Mouse (Mus musculus): ENCODE measurements around the gene Tmem139. TPM values are rescaled to one million over a fixed set of nuclear protein-coding genes. Genes with fewer than 3 reads are reported as not detected.
A peak's percentile ranks its signal among the peaks of the same experiment; 100 is the strongest.

Tmem139 gene
- polyA plus RNA-seq, 1 experiment from 2014 or later, result not detected

DNA sequence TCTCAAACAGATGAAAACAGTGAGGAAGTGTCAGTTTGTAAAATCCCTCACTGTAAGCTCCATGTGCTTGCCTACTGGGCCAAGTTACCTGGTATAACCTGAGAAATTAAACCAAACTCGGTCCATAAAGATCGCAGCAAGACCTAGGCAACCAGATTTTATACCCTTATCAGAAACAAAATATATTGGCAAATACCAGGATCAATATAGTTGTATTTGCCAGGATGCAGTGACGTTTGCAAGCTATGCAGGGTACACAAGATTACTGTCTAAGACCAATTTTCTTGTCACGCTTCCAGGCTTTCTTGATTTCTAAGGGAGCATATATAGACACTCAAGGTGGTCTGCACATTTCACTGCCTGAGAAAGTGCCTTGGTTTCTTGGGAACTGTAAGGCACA lies 10.0 kb upstream of the Tmem139 start:
- H3K27me3 ChIP-seq (ENCODE audit: insufficient read depth, low read length), result no peaks in the 10 kb centered on the region
- DNase-seq (no peak), ATAC-seq (no peak)
- no peak overlapping the region for H3K9ac ChIP-seq (replicated peaks)
- 64% methylated on average over 4 of the region's 4 CpGs for WGBS (ENCODE audit: insufficient replicate concordance)
- TF ChIP-seq CTCF (IDR thresholded peaks at IDR 0.05; ENCODE audit: low read depth), result no peak
- no peak overlapping the region for H3K27ac ChIP-seq (ENCODE audit: low read depth)
- no peaks in the 10 kb centered on the region for H3K36me3 ChIP-seq (replicated peaks; ENCODE audit: insufficient read depth, low read length)
- H3K4me1 ChIP-seq (ENCODE audit: insufficient read depth), result no peaks in the 10 kb centered on the region
- H3K4me3 ChIP-seq (ENCODE audit: low read depth, low read length), result no peak overlapping the region
- H3K9me3 ChIP-seq (ENCODE audit: low read length), result no peaks in the 10 kb centered on the region
- no peak overlapping the region for H3K4me2 ChIP-seq (ENCODE audit: low read depth, low read length)

DNA sequence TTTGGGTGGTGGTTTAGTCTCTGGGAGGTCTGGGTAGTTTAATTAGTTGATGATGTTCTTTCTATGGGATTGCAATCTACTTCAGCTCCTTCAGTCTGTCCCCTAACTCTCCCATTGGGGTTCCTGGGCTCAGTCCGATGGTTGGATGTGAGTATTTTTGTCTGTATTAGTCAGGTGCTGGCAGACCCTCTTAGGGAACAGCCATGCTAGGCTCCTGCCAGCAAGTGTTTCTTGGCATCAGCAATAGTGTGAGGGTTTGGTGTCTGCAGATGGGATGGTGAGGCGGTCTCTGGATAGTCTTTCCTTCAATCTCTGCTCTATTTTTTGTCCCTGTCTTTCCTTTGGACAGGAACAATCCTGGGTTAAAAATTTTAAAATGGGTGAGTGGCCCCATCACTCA lies 8.7 kb upstream of the Tmem139 start:
- Histone ChIP-seq H3K9me3 (ENCODE audit: low read length) (no peaks in the 10 kb centered on the region), H3K4me1 (ENCODE audit: insufficient read depth) (no peaks in the 10 kb centered on the region), H3K4me2 (ENCODE audit: low read depth, low read length) (no peak overlapping the region), H3K36me3 (replicated peaks; ENCODE audit: insufficient read depth, low read length) (no peaks in the 10 kb centered on the region), H3K27ac (ENCODE audit: low read depth) (no peak overlapping the region), H3K9ac (replicated peaks) (no peak overlapping the region), H3K4me3 (ENCODE audit: low read depth, low read length) (no peak overlapping the region), H3K27me3 (ENCODE audit: insufficient read depth, low read length) (no peaks in the 10 kb centered on the region)
- WGBS (ENCODE audit: insufficient replicate concordance), result 77% methylated on average over 2 of the region's 2 CpGs
- ATAC-seq (no peak), DNase-seq (no peak)
- TF ChIP-seq CTCF (IDR thresholded peaks at IDR 0.05; ENCODE audit: low read depth) (no peak), EP300 (IDR thresholded peaks at IDR 0.05; ENCODE audit: low read depth) (no peak)

DNA sequence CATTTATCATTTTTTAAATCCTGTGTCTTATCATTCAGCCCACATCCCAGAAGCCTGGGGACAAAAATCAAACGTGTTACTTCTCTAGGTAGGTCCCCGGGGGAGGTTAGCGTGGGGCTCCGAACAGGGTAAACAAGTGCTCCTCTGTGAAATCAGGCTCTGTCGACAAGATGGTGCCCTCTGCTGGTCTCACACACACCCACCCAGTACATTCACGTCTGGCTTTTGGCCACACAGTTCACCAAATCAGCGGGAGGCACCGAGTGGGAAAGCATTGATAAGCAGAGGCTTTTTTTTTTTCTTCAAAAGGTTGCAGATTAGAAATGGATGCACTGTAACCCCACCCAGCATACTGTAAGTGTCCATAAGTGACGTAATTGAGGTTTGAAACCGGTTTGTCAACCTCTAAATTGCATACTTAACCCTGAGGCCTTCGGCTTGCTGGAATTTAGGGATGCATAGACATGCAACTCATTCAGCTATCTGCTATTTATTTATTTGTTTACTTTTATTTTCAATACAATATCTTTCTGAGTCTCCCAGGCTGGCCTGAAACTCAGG lies 4.4 kb upstream of the Tmem139 start:
- TF ChIP-seq CTCF (IDR thresholded peaks at IDR 0.05; ENCODE audit: low read depth) (peak; percentile 79), EP300 (IDR thresholded peaks at IDR 0.05; ENCODE audit: low read depth) (peak; percentile 71)
- Histone ChIP-seq H3K4me1 (ENCODE audit: insufficient read depth) (no peaks in the 10 kb centered on the region; the same call in 1 of the 2 replicates), H3K9me3 (ENCODE audit: low read length) (no peaks in the 10 kb centered on the region), H3K9ac (replicated peaks) (no peak overlapping the region), H3K27me3 (ENCODE audit: insufficient read depth, low read length) (no peaks in the 10 kb centered on the region), H3K36me3 (replicated peaks; ENCODE audit: insufficient read depth, low read length) (no peaks in the 10 kb centered on the region), H3K27ac (ENCODE audit: low read depth) (no peak overlapping the region), H3K4me3 (ENCODE audit: low read depth, low read length) (no peak overlapping the region), H3K4me2 (ENCODE audit: low read depth, low read length) (peak overlapping the region; percentile 51; the same call in 1 of the 2 replicates)
- DNase-seq (peak; percentile 68), ATAC-seq (peak; percentile 79)
- 15% methylated on average over 11 of the region's 11 CpGs for WGBS (ENCODE audit: insufficient replicate concordance)

DNA sequence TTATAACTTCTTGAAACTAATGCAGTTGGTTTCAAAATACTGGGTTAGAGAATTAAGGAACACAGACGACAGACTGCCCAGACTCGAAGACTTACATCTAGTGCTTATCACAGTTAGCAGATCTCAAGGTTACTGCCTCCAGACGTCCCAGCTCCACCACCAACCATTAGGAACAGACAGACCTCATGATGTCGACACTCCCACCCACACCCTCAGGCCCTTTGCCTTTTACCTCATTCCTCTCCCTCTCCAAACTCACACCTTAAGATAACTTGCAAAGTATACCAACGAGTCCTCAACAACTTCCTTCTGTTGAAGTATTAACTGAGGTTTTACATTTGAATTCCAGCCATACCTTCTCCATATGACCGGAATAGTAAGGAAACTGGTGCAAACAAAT lies 1.3 kb upstream of the Tmem139 start:
- ATAC-seq (no peak), DNase-seq (no peak)
- 39% methylated on average over 6 of the region's 6 CpGs for WGBS (ENCODE audit: insufficient replicate concordance)
- Histone ChIP-seq H3K4me3 (ENCODE audit: low read depth, low read length) (no peak overlapping the region), H3K36me3 (replicated peaks; ENCODE audit: insufficient read depth, low read length) (no peaks in the 10 kb centered on the region), H3K9me3 (ENCODE audit: low read length) (no peaks in the 10 kb centered on the region), H3K27ac (ENCODE audit: low read depth) (no peak overlapping the region), H3K4me2 (ENCODE audit: low read depth, low read length) (no peak overlapping the region), H3K4me1 (ENCODE audit: insufficient read depth) (peaks cover 7% of the 10 kb centered on the region; the same call in 1 of the 2 replicates), H3K27me3 (ENCODE audit: insufficient read depth, low read length) (no peaks in the 10 kb centered on the region), H3K9ac (replicated peaks) (no peak overlapping the region)
- TF ChIP-seq CTCF (IDR thresholded peaks at IDR 0.05; ENCODE audit: low read depth) (no peak), EP300 (IDR thresholded peaks at IDR 0.05; ENCODE audit: low read depth) (no peak)

DNA sequence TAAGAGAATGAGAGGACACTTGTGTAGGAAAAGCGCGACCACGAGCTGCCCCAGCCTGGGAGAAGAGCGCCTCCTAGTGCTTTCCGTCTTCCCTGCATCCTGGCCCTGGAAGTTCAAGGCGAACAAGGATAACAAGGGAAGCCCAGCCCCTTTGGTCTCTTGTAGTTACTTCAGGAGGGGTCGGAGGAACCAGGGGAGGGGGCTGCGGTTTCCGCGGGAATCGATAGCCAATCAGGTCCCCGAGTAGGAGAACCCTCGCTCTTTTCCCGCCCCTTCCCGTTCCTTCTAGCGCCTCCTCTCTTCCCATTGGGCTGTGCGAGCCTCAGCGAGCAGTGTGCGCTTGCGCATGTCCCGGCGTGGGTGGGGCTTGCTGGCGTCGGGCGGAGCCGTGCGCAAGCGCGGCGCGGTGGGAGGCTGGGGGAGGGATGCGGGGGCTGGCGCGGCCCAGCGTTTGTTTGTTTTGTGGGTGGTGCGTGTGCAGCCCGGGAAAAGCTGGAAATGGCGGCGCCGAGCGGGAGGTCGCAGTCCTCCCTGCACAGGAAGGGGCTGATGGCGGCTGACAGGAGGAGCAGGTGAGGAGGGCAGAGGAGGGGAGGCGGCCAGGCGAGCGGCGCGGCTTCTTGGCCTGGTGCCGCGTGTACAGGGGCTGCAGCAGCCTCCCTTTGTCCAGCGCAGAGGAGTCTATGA lies 3.0 kb downstream of the Tmem139 start, which contains the start of gene Casp2:
Gene Casp2, plus strand, starts transcription at position 360 of the 687 bp plus-strand sequence.
- H3K27ac ChIP-seq (ENCODE audit: low read depth), result peak within 1 kb of the TSS; percentile 92
- 0 out of 2 replicates have a peak, but pooled peaks have one; percentile 17 for TF ChIP-seq EP300 (IDR thresholded peaks at IDR 0.05; ENCODE audit: low read depth)
- TF ChIP-seq CTCF (IDR thresholded peaks at IDR 0.05; ENCODE audit: low read depth), result peak; percentile 91
- H3K4me3 ChIP-seq (ENCODE audit: low read depth, low read length), result peak within 1 kb of the TSS; percentile 96
- H3K27me3 ChIP-seq (ENCODE audit: insufficient read depth, low read length), result no peaks in the 10 kb centered on the region
- 0% methylated on average over 49 of the region's 51 CpGs for WGBS (ENCODE audit: insufficient replicate concordance)
- peaks cover 9% of the 10 kb centered on the region; the same call in 1 of the 2 replicates for H3K4me1 ChIP-seq (ENCODE audit: insufficient read depth)
- ATAC-seq (peak; percentile 99), DNase-seq (peak; percentile 98)
- no peaks in the 10 kb centered on the region for H3K9me3 ChIP-seq (ENCODE audit: low read length)
- H3K4me2 ChIP-seq (ENCODE audit: low read depth, low read length), result peak within 1 kb of the TSS; percentile 85
- peak within 1 kb of the TSS; percentile 89 for H3K9ac ChIP-seq (replicated peaks)
- peaks cover 25% of the 10 kb centered on the region for H3K36me3 ChIP-seq (replicated peaks; ENCODE audit: insufficient read depth, low read length)

DNA sequence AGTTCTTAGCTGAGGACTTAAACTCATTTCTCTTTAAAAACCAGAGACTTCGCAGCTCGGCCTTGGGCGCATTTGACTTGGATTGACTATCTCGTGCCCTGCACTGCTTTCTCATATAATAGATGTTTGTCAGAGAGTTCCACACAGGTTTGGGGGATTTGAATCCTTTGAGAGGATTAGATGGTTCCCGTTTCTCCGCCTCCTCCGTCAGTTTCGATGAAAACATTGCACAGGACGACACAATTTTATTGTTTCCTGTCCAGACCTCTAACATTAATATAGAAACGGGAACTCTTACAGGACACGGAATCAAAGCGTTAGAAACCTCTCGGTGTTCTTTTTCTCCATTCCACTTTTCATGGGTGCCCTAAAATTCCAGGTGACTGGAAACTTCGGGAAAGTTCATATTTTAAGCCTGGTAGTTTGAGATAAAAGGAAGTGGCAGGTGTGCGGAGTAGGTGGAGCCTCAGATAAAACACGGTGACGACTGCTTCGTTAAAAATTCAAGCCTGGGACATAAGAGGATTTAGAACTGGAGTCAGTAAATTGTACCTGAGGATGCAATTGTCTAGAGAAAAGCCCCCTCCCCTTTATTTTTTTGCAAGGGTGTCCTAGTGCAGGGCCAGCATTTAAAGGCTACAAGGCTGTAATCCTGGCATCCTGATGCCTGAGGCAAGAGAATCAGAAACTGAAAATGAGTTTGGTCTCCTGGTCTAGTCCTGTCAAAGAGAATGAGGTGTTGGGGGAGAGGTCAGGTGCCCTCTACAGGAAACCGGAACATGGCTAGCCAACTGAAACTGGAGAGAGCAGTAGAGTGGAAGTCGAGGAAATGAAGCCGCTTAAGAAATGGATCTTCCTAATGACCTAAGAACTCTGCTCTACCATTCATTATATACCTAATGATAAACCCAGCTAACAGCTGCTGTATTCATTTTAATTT lies 3.9 kb downstream of the Tmem139 start:
- peak overlapping the region; percentile 85 for H3K4me2 ChIP-seq (ENCODE audit: low read depth, low read length)
- H3K4me1 ChIP-seq (ENCODE audit: insufficient read depth), result peaks cover 9% of the 10 kb centered on the region; the same call in 1 of the 2 replicates
- peak overlapping the region; percentile 89 for H3K9ac ChIP-seq (replicated peaks)
- peaks cover 32% of the 10 kb centered on the region for H3K36me3 ChIP-seq (replicated peaks; ENCODE audit: insufficient read depth, low read length)
- ATAC-seq, result no peak
- under 1% methylated on average over 21 of the region's 21 CpGs for WGBS (ENCODE audit: insufficient replicate concordance)
- peak overlapping the region; percentile 92 for H3K27ac ChIP-seq (ENCODE audit: low read depth)
- no peaks in the 10 kb centered on the region for H3K9me3 ChIP-seq (ENCODE audit: low read length)
- no peaks in the 10 kb centered on the region for H3K27me3 ChIP-seq (ENCODE audit: insufficient read depth, low read length)
- DNase-seq, result no peak
- H3K4me3 ChIP-seq (ENCODE audit: low read depth, low read length), result peak overlapping the region; percentile 96
- peak; percentile 60; the same call in 1 of the 2 replicates for TF ChIP-seq EP300 (IDR thresholded peaks at IDR 0.05; ENCODE audit: low read depth)
- TF ChIP-seq CTCF (IDR thresholded peaks at IDR 0.05; ENCODE audit: low read depth), result peak; percentile 26

Measured in liver, postnatal 0 days (tissue).